Mouse (Mus musculus) kidney, postnatal 4 days (tissue): Measurements from ENCODE around the gene 1700017B05Rik.
A peak's percentile ranks its signal among the peaks of the same experiment; 100 is the strongest.

ENCODE experiments used
- DNase-seq, 2 experiments: peaks; one replicate each; pipeline ENCODE4 v3.0.0; 2021; ENCODE audit warnings: mixed read lengths in 2 of 2

1700017B05Rik gene

GRCm38 (mm10) chr9:57271837-57272562 lies 9.6 kb upstream of the 1700017B05Rik start:
- DNase-seq, result no peak

- no peak for DNase-seq
These were observed 8.7 kb upstream of the 1700017B05Rik start for GRCm38 (mm10) chr9:57271081-57271480.

- peak; percentile 63 to 64 for DNase-seq
These were observed 8.0 kb upstream of the 1700017B05Rik start for GRCm38 (mm10) chr9:57270399-57270798.

GRCm38 (mm10) chr9:57269384-57269783 lies 7.0 kb upstream of the 1700017B05Rik start:
- no peak for DNase-seq

- peak in 1 of 2 experiments; percentile 32 for DNase-seq
These were observed 6.2 kb upstream of the 1700017B05Rik start for GRCm38 (mm10) chr9:57268575-57268974.

- no peak for DNase-seq
These were observed 5.7 kb upstream of the 1700017B05Rik start for GRCm38 (mm10) chr9:57268078-57268477.

GRCm38 (mm10) chr9:57267421-57267820 lies 5.0 kb upstream of the 1700017B05Rik start:
- no peak for DNase-seq

GRCm38 (mm10) chr9:57265125-57265524 lies 2.7 kb upstream of the 1700017B05Rik start:
- DNase-seq, result no peak

- DNase-seq, result no peak
These were observed 628 bp upstream of the 1700017B05Rik start for GRCm38 (mm10) chr9:57262795-57263684.

- DNase-seq, result peak; percentile 71 to 79
These were observed 898 bp downstream of the 1700017B05Rik start for GRCm38 (mm10) chr9:57261516-57261912.

- DNase-seq, result no peak
These were observed 1.5 kb downstream of the 1700017B05Rik start for GRCm38 (mm10) chr9:57260940-57261339.

GRCm38 (mm10) chr9:57259736-57260135 lies 2.7 kb downstream of the 1700017B05Rik start:
- peak; percentile 96 to 98 for DNase-seq

- DNase-seq, result no peak
These were observed 4.8 kb downstream of the 1700017B05Rik start for GRCm38 (mm10) chr9:57257627-57258026.

- no peak for DNase-seq
These were observed 5.6 kb downstream of the 1700017B05Rik start for GRCm38 (mm10) chr9:57256861-57257260.

GRCm38 (mm10) chr9:57256309-57256708 lies 6.1 kb downstream of the 1700017B05Rik start:
- DNase-seq, result no peak

GRCm38 (mm10) chr9:57254823-57255495 lies 7.5 kb downstream of the 1700017B05Rik start:
- DNase-seq, result no peak

- no peak for DNase-seq
These were observed 8.4 kb downstream of the 1700017B05Rik start for GRCm38 (mm10) chr9:57254061-57254460.

GRCm38 (mm10) chr9:57251139-57251538 lies 11.3 kb downstream of the 1700017B05Rik start:
- no peak for DNase-seq

GRCm38 (mm10) chr9:57250026-57250425 lies 12.4 kb downstream of the 1700017B05Rik start:
- no peak for DNase-seq

- no peak for DNase-seq
These were observed 14.1 kb downstream of the 1700017B05Rik start for GRCm38 (mm10) chr9:57248030-57248942.

- DNase-seq, result peak; percentile 27 to 51
These were observed 15.2 kb downstream of the 1700017B05Rik start for GRCm38 (mm10) chr9:57247201-57247671.

GRCm38 (mm10) chr9:57246482-57246881 lies 15.9 kb downstream of the 1700017B05Rik start:
- DNase-seq, result no peak
